Mouse (Mus musculus) cortical plate, adult 2 months (tissue): ENCODE results near the gene Prokr1.

Source experiments
- CTCF ChIP-seq: fragments of 200-500 bp; IDR thresholded peaks from 2 replicates; pipeline ENCODE4 v1.5.1; 2011; ENCODE audit warnings: mild to moderate bottlenecking, control low read depth, low read length; ENCODE audit not compliant: insufficient read depth; ENCODE audit errors: extremely low read depth
- POLR2A ChIP-seq: fragments of 200-500 bp; IDR thresholded peaks from 2 replicates; pipeline ENCODE4 v1.6.1; 2011; ENCODE audit warnings: mild to moderate bottlenecking, low read length, control low read depth; ENCODE audit not compliant: insufficient read depth; ENCODE audit errors: extremely low read depth

- no peak for TF ChIP-seq CTCF
- TF ChIP-seq POLR2A = no peak
These were observed at the start of gene Prokr1 for GRCm38 (mm10) chr6:87590394-87591281.
